Mouse (Mus musculus) adrenal gland, adult 18-20 months (tissue): ENCODE measurements around the gene Ppia. TPM values are rescaled to one million over a fixed set of nuclear protein-coding genes. Genes with fewer than 3 reads are reported as not detected.
"Not testable (repeated sequence)": the region's sequence is repeated elsewhere in the genome, so short reads cannot be mapped to it uniquely, and the experiment has no call there.

ENCODE experiments used
- DNase-seq, 2 experiments: peaks; one replicate each; pipeline ENCODE4 v3.0.0; 2021 to 2022; ENCODE audit warnings: low spot score in 2 of 2
- total RNA-seq, 2 experiments: library from RNA; stranded (reverse); gene quantifications; 1 replicate in 1 of 2; 2 replicates in 1 of 2; pipeline ENCODE4 v1.2.3; 2021

Gene Ppia
- total RNA-seq, 2 experiments from 2014 or later = 1,645 to 1,705 TPM

GRCm38 (mm10) chr11:6403830-6404405 is 11.3 kb upstream of the Ppia start:
- no peak for DNase-seq

- peak in 1 of 2 experiments; percentile 21 for DNase-seq
These were observed 10.3 kb upstream of the Ppia start for GRCm38 (mm10) chr11:6404699-6405566.

- DNase-seq = peak in 1 of 2 experiments; percentile 39
These were observed 9.6 kb upstream of the Ppia start for GRCm38 (mm10) chr11:6405591-6406081.

- peak; percentile 49 to 59 for DNase-seq
These were observed 8.7 kb upstream of the Ppia start for GRCm38 (mm10) chr11:6406251-6407161.

GRCm38 (mm10) chr11:6407162-6407621 is 8.1 kb upstream of the Ppia start:
- DNase-seq = no peak

GRCm38 (mm10) chr11:6410050-6410602 is 5.1 kb upstream of the Ppia start:
- peak in 1 of 2 experiments; percentile 17 for DNase-seq

- not testable (repeated sequence) for DNase-seq
These were observed 4.5 kb upstream of the Ppia start for GRCm38 (mm10) chr11:6410755-6411154.

- peak; percentile 88 for DNase-seq
These were observed 3.6 kb upstream of the Ppia start for GRCm38 (mm10) chr11:6411684-6412083.

GRCm38 (mm10) chr11:6413264-6413663 is 2.0 kb upstream of the Ppia start:
- no peak for DNase-seq

- peak; percentile 99 for DNase-seq
These were observed 535 bp downstream of the Ppia start for GRCm38 (mm10) chr11:6415551-6416404.

- DNase-seq = peak; percentile 70 to 71
These were observed 1.3 kb downstream of the Ppia start for GRCm38 (mm10) chr11:6416405-6417034.

- DNase-seq = no peak
These were observed 1.8 kb downstream of the Ppia start for GRCm38 (mm10) chr11:6417069-6417468.

GRCm38 (mm10) chr11:6417490-6417889 is 2.2 kb downstream of the Ppia start:
- no peak for DNase-seq

- DNase-seq = no peak
These were observed 3.5 kb downstream of the Ppia start for GRCm38 (mm10) chr11:6418751-6419150.

- DNase-seq = not testable (repeated sequence)
These were observed 3.9 kb downstream of the Ppia start for GRCm38 (mm10) chr11:6419156-6419555.

- no peak for DNase-seq
These were observed 5.0 kb downstream of the Ppia start for GRCm38 (mm10) chr11:6420283-6420703.

- no peak for DNase-seq
These were observed 5.6 kb downstream of the Ppia start for GRCm38 (mm10) chr11:6420722-6421350.

GRCm38 (mm10) chr11:6430186-6430585 is 14.9 kb downstream of the Ppia start:
- no peak for DNase-seq

GRCm38 (mm10) chr11:6436442-6436841 is 21.2 kb downstream of the Ppia start:
- DNase-seq = peak; percentile 48 to 54
